Mouse (Mus musculus) heart, adult 11 months (tissue): ENCODE results near the gene Smarcad1.
"Not testable (repeated sequence)": the region's sequence is repeated elsewhere in the genome, so short reads cannot be mapped to it uniquely, and the experiment has no call there.

Experiments used
- DNase-seq: peaks from one replicate; pipeline ENCODE4 v3.0.0; 2022

Gene Smarcad1

DNA sequence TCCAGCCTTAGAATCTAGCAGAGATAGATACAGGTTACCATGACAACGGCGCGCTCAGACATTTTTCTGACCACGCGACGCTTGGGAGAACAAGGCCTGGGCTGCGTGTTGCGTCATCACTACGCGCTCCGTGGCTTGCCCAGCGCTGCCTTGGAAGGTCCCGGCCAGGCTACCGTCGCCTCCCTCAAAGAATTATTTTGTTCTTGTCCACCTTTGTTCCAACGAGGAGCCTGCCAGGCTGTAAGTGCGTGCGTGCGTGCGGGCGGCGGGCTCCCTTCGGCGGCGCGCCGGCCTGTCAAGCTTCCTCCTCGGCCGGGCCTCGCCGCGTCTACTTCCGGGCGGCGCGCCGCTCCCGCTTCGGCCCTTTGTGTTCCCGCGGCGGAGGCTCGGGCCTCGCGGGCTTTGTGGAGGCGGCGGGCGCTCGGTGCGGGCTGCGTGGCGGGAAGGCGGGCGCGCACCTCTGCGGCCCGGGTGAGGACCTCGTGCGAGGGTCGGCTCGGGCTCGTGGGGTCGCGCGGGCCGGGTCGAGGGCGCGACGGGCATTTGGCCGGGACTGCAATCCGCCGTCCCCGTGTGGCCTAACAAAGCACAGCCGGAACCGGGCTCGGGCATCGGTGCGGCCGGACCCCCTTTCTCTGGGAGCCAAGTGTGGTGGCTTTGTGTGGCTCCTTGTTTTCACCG lies at the start of gene Smarcad1:
TSS of gene Smarcad1 (plus strand) at position 93 of the 681 bp plus-strand sequence.
- peak; percentile 99 for DNase-seq

DNA sequence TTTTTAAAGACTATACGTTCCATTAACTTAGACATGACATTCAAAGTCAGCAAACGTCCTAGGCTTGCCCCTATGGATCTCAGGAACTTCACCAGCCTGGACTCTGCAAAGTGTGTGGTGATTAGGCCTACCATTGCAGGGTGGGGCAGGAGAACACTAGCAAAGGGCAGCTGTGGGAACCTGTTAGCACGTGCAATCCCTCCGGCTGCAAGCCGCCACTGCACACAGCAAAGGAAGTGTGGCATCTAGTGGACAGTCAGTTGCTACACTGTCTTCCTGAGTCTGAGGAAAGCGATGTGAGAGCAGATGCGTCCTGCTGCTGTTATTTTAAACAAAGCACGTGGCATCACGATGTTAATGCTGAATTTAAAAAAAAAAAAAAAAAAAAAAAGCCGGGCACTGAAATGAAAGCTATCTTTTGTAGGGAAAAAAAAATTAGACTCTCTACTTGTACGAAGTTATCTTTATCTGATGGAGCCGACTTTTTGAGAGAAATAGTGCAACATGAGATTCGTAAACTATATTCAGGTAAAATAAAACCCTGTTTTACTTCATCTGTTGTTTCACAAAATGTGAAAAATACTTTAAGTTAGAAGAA lies 45.5 kb upstream of the Smarcad1 start:
- no peak for DNase-seq

GRCm38 (mm10) chr6:64997805-64998204 lies 44.6 kb upstream of the Smarcad1 start:
- no peak for DNase-seq

DNA sequence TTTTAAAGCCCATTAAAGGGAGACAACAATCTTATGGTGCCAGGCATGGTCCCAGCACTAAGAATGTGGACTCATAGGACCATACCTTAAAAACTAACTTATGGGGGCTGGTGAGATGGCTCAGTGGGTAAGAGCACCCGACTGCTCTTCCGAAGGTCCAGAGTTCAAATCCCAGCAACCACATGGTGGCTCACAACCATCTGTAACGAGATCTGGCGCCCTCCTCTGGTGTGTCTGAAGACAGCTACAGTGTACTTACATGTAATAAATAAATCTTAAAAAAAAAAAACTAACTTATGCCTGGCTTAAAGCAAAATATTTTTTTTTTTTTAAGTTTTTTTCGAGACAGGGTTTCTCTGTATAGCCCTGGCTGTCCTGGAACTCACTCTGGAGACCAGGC lies 41.6 kb upstream of the Smarcad1 start:
- peak; percentile 84 for DNase-seq

- DNase-seq = no peak
These were observed 40.2 kb upstream of the Smarcad1 start for GRCm38 (mm10) chr6:65002196-65002595.

GRCm38 (mm10) chr6:65008836-65009235 lies 33.5 kb upstream of the Smarcad1 start:
- no peak for DNase-seq

DNA sequence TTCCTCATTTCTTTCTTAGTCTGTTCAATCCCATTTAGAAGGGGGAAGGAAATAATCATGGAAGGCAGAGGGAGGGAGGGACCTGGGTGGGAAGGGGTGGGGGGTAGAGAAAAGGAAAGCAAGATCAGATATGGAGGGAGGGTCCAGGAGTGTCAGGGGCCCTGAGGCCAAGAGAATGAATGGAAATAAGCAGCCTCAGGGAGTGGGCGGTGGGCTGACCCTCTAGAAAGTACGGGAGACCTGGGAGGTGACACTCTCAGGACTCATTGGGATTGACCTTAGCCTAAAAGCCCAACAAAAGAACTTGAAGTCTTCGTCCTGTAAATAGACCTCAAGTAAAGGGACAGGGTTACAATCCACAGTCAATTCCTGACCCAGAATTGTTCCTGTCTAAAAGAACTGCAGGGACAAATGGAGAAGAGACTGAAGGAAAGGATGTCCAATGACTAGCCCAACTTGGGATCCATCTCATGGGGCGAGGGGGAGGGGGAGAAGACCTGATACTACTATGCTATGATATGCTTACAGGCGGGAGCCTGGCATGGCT lies 30.9 kb upstream of the Smarcad1 start:
- DNase-seq = no peak

- no peak for DNase-seq
These were observed 30.2 kb upstream of the Smarcad1 start for GRCm38 (mm10) chr6:65012142-65012541.

DNA sequence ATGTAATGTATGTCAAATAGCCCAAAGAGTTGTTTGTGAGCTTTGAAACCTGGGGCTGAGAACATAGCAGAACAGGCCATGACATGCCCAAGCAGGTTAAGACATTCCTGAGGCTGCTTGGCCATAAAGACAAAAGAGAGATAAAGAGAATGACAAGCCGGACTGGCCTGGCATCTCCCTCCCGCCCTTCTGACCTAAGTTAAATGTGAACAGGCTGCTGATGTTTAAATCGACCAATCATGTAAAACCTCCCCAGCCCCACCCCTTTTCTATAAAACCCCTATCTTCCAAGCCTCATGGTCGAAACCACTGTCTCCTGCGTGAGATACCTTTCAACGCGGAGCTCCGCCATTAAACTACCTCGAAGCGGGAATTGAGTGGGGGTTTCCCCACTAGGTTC lies 24.8 kb upstream of the Smarcad1 start:
- no peak for DNase-seq

DNA sequence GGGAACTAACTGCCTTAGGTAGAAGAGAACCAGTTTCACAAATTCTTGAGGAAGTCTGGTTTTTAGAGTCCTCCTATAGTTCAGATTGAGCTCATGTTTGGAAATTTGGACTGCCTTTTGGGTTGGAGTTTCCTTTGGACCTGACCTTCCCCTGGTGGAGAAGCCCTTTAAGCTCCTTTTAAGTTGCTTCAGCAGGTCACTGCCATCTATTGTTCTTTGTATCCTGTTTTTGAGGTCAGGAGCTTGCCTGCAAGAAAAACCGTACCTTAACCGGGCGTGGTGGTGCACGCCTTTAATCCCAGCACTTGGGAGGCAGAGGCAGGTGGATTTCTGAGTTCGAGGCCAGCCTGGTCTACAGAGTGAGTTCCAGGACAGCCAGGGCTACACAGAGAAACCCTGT lies 23.4 kb upstream of the Smarcad1 start:
- not testable (repeated sequence) for DNase-seq

- no peak for DNase-seq
These were observed 20.5 kb upstream of the Smarcad1 start for GRCm38 (mm10) chr6:65021883-65022282.

DNA sequence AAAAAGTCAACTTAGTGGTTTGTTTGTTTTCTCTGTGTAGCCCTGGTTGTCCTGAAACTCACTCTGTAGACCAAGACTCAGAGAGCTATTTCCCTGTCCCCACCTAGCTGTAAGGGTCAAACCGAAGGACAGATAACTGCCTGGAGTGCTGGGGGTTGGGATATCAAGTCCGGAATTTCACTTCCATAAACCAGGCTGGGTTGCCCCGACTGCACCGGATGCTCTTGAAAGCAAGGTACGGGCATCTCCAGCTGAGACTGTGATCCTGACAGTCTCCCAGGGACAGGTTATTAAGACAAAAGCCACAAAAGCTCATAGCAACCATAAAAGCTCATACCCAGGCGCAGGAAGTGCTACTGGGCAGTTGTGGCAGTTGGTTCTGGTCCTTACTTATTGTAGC lies 19.3 kb upstream of the Smarcad1 start:
- DNase-seq = no peak

DNA sequence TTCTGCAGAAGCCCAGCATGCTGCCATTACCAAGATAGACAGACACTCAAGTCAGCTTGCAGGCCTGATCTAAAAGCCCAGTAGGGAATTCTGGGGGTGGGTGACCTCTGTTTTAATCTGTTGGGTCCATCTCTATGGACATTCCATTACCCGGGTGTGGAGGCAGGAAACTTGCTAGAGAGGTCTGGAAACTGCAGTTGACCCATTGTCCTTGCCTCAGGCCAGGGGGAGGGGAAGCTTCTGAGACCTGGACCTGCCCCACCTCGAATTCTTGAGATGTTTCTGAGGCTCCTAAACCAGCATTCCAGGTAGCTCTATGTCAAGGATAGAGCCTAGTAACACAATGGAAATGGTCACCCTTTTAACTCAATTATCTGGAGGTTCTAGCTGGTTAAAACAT lies 17.7 kb upstream of the Smarcad1 start:
- DNase-seq = no peak

DNA sequence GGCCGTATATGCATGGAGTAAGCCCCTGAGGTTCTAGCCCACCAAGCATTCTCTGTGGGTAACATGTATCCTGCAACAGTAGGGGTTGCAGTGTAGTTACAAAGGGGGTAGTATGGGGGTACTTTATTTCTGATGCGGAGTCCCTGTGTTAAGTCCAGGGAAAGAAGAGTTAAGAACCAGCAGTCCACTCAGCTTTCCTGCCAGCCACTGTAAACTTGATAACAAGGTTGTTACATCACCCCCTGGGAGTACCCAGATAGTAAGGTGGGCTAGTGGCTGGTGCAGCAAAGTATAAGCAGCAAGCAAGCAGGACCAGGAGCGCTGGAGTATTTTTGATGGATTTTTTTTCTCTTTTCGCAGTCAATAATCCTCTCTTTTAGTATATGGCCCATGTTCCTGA lies 17.3 kb upstream of the Smarcad1 start:
- no peak for DNase-seq

DNA sequence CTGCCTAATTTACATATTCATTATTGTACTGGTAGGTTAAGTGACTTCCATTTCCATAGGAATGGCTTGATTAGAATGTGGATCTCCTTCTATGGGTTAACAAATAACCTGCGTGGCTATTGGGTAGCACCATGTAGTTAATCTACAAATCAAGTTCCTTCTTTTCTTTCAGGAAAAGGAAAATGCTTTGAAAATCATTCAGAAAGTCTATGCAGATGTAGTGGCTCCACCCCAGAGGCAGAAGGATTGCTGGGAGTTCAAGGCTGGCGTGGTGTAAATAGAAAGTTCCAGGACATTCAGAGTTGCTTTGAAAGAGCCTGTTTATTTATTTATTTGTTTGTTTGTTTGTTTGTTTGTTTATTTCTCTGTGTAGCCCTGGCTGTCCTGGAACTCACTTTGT lies 7.7 kb upstream of the Smarcad1 start:
- no peak for DNase-seq

DNA sequence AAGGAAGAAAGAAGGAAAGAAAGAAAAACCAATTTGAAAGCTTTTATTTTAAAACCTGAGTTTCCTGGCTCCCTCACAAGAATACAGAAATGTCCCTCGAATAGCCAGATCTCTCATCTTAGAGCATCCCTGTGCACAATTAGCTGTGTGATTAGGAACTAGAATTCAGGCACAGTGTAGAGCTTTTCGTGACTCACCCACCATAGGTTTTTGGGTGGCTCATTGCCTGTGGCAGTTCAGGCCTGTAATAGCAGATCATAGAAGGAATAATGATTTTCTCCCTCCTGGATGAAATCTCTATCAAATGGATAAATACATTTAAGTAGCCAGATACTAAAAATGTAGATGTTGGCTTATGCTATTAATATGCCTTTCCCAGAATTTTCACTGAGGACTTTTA lies 6.9 kb upstream of the Smarcad1 start:
- no peak for DNase-seq

DNA sequence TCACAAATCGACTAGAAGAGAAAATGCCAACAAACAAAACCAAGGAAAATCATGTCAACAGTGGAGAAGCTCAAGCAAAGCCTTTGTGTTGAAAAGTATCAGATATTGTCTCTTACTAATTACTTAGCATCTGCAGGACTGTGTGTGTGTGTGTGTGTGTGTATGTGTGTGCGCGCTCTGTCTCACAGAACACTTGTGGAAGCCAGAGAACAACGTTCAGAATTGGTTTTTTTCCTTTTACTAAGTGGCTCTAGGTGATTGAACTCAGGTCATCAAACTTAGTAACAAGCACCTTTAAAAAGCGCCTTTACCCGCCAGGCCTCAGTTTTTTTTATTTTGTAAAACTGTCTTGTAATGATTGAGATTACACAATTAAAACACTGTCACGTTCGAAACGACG lies 451 bp upstream of the Smarcad1 start:
- no peak for DNase-seq

DNA sequence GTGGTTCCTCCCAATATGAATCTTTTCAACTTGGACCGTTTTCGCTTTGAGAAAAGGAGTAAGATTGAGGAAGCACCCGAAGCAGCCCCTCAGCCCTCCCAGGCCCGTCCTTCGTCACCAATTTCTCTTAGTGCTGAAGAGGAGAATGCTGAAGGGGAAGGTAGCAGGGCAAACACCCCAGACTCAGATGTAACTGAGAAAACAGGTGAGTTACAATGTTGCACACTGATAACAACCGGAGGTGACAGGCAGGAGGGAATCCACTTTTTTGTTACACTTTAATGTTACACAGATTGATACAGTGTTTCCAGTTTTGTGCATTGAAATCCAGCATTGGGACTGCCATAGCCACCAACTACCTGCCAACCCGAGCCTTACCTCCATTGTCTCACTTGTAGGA lies 858 bp downstream of the Smarcad1 start:
- no peak for DNase-seq

GRCm38 (mm10) chr6:65049100-65049499 lies 6.7 kb downstream of the Smarcad1 start:
- no peak for DNase-seq

DNA sequence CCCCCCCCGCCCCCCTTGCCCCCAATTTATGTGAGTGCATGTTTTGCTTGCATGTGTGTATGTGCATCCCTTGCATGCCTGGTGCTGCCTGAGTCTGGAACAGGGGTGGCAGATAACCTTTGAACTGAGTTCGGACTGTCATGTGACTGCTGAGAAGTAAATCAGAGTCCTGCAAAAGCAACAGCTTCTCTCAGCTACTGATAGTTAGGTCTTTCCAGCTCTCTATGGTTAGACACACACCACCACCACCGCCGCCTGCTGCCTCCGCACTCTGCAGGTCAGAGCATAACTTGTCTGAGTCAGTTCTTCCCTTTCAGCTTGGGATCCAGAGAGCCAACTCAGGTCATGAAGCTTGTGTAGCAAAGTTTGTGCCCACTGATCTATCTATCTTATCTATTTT lies 14.2 kb downstream of the Smarcad1 start:
- DNase-seq = peak; percentile 61

GRCm38 (mm10) chr6:65057137-65057536 lies 14.8 kb downstream of the Smarcad1 start:
- DNase-seq = not testable (repeated sequence)

DNA sequence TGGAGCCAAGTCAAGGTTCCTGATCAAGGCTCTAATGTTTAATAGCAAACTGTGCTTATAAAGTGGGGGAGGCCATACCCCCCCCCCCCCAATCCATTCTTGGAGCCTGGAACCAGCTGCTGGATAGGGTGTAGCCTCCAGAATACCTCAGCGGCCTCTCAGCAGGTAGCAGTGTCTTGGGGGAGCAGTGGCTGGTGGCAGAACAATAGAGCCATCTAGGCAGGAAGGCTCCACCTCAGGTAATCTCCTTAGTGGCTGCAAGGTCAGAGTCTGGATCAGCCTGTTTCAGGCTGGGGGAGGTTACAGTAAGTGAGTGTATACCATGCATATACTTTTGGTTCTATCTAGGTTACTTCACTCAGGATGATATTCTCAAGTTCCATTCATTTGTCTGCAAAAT lies 18.7 kb downstream of the Smarcad1 start:
- DNase-seq = no peak

DNA sequence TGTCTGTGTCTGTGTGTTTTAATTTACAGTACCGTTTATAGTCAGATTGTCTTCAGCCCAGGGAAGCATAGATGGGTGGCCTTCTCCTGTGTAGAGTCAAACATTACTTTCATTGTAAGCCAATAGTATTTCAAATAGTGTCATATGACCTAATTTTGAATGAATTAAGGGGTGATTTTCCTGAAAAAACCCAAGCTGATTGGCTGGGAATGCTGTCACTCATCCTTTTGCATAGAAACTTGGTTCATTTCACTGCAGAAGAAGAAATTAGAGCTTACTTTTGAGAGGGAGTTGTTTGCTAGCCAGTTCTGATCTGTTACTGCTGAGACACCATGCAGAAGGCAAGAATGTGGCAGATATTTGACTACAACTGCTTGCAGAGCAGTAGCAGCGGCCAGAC lies 32.8 kb downstream of the Smarcad1 start:
- DNase-seq = peak; percentile 45

DNA sequence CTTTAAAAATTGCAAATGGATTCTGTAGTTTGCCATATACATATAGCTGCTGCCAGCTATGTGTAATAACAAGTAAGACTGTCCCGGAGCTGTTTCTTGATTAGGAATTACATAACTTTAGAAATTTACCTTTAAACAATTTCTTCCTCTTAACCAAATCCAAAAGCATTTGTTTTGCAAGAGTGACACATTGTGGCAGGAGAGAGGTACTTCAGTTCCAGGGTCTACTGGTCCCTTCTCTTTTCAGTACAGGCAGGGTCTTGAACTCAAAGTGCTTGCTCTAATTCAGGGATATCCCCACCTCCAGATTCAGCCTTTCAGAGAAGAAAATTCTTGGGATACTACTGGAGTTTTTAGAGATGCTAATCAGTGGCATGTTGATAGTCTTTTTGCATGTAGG lies 36.8 kb downstream of the Smarcad1 start:
- no peak for DNase-seq

DNA sequence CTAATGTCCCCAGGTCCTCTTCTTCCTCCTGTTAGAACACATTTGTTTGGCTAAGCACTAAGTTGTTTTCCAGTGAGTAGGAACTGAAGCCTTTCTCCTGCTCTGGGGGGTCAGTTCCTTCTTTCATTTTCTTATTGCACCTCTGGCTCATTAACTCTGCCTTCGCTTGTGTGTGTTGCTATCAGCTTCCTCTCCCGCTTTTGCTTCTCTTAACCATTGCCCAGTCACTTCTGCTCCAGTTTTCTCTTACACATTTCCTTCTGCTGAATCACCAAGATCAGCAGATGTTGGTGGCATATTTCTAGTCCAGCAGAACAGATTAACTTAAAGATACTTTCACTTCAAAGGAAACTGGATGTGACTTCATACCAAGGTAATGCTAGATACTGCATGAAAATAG lies 72.5 kb downstream of the Smarcad1 start:
- peak; percentile 80 for DNase-seq
